Mouse (Mus musculus) midbrain, embryonic 14.5 days (tissue): Measurements from ENCODE around the gene Slc8a3. TPM values are rescaled to one million over a fixed set of nuclear protein-coding genes. Genes with fewer than 3 reads are reported as not detected.

Experiments used
- ATAC-seq: fragments of 200-750 bp; cut with Nextera tagmentation; 2 replicates; pipeline ENCODE4 v1.8.0; 2017; ENCODE audit warnings: moderate number of reproducible peaks, moderate library complexity; ENCODE audit not compliant: low FRiP score, low TSS enrichment
- DNase-seq: peaks from one replicate; pipeline ENCODE4 v3.0.0-alpha.2; 2015
- H3K27ac ChIP-seq: fragments of 300-500 bp; sonication (generic); replicated peaks from 2 replicates; pipeline ENCODE4 v1.5.1; 2014; ENCODE audit warnings: mild to moderate bottlenecking, low read depth, low read length, moderate library complexity
- H3K27me3 ChIP-seq: fragments of 300-500 bp; sonication (generic); 2 replicates; pipeline ENCODE4 v1.6.1; 2014; ENCODE audit warnings: low read length, control low read depth, mixed read lengths; ENCODE audit not compliant: control insufficient read depth, insufficient read depth
- H3K36me3 ChIP-seq: fragments of 300-500 bp; sonication (generic); 2 replicates; pipeline ENCODE4 v1.6.1; 2014; ENCODE audit warnings: low read length, control low read depth; ENCODE audit not compliant: control insufficient read depth, insufficient read depth
- H3K4me1 ChIP-seq: fragments of 300-500 bp; sonication (generic); 2 replicates; pipeline ENCODE4 v1.6.1; 2014; ENCODE audit warnings: mild to moderate bottlenecking, antibody characterized with exemption, low read length, control low read depth; ENCODE audit not compliant: control insufficient read depth, insufficient read depth
- H3K4me2 ChIP-seq: fragments of 300-500 bp; sonication (generic); 2 replicates; pipeline ENCODE4 v1.6.1; 2014; ENCODE audit warnings: mild to moderate bottlenecking, low read length, moderate library complexity
- H3K4me3 ChIP-seq: fragments of 300-500 bp; sonication (generic); replicated peaks from 2 replicates; pipeline ENCODE4 v1.5.1; 2014; ENCODE audit warnings: low read depth, low read length
- H3K9ac ChIP-seq: fragments of 300-500 bp; sonication (generic); replicated peaks from 2 replicates; pipeline ENCODE4 v1.6.1; 2014; ENCODE audit warnings: mild to moderate bottlenecking, low read length, moderate library complexity
- H3K9me3 ChIP-seq: fragments of 300-500 bp; sonication (generic); 2 replicates; pipeline ENCODE4 v1.6.1; 2016; ENCODE audit warnings: low read length, control low read depth, mixed read lengths; ENCODE audit not compliant: control insufficient read depth
- WGBS: fragments of 180-500 bp; shearing (Covaris S2); extraction: QIAGEN DNeasy Blood & Tissue Kit; methylation state at CpG from one replicate; pipeline ENCODE4 v1.1.7; 2014; 5-methylcytosine and 5-hydroxymethylcytosine counted together
- polyA plus RNA-seq: library from polyadenylated mRNA; unstranded; fragments of >200 nt; fragmentation: Nextera tagmentation; extraction: Ambion mirVana; gene quantifications from 2 replicates; pipeline ENCODE4 v1.2.1, GENCODE M21; 2014

The Slc8a3 gene
- polyA plus RNA-seq, 1 experiment from 2014 or later, result 6.1 TPM

GRCm38 (mm10) chr12:81258215-81258614, 74.8 kb downstream of the Slc8a3 start:
- H3K36me3 ChIP-seq, result no peaks in the 10 kb centered on the region
- ATAC-seq, result no peak
- no peak overlapping the region for H3K4me2 ChIP-seq
- WGBS, result 89% methylated on average over 3 of the region's 3 CpGs
- no peak overlapping the region for H3K27ac ChIP-seq
- no peak overlapping the region for H3K9ac ChIP-seq
- DNase-seq, result no peak
- no peaks in the 10 kb centered on the region for H3K9me3 ChIP-seq
- no peaks in the 10 kb centered on the region for H3K27me3 ChIP-seq
- no peak overlapping the region for H3K4me3 ChIP-seq
- H3K4me1 ChIP-seq, result no peaks in the 10 kb centered on the region

- WGBS, result 79% methylated on average over 6 of the region's 6 CpGs
- ATAC-seq, result no peak
- Histone ChIP-seq H3K36me3 (no peaks in the 10 kb centered on the region), H3K4me1 (no peaks in the 10 kb centered on the region), H3K4me3 (no peak overlapping the region), H3K27ac (no peak overlapping the region), H3K9me3 (no peaks in the 10 kb centered on the region), H3K4me2 (no peak overlapping the region), H3K27me3 (no peaks in the 10 kb centered on the region), H3K9ac (no peak overlapping the region)
- DNase-seq, result no peak
These were observed 87.6 kb downstream of the Slc8a3 start for GRCm38 (mm10) chr12:81245411-81245810.

- ATAC-seq (no peak), DNase-seq (no peak)
- Histone ChIP-seq H3K27me3 (no peaks in the 10 kb centered on the region), H3K4me1 (no peaks in the 10 kb centered on the region), H3K9me3 (no peaks in the 10 kb centered on the region), H3K36me3 (no peaks in the 10 kb centered on the region), H3K27ac (no peak overlapping the region), H3K4me2 (no peak overlapping the region), H3K9ac (no peak overlapping the region), H3K4me3 (no peak overlapping the region)
- WGBS, result 86% methylated on average over 7 of the region's 7 CpGs
These were observed 88.0 kb downstream of the Slc8a3 start for GRCm38 (mm10) chr12:81244954-81245353.

GRCm38 (mm10) chr12:81244492-81244891, 88.5 kb downstream of the Slc8a3 start:
- no peaks in the 10 kb centered on the region for H3K4me1 ChIP-seq
- H3K4me2 ChIP-seq, result no peak overlapping the region
- WGBS, result 63% methylated on average over 1 of the region's 1 CpGs
- H3K27ac ChIP-seq, result no peak overlapping the region
- H3K9ac ChIP-seq, result no peak overlapping the region
- no peak overlapping the region for H3K4me3 ChIP-seq
- H3K36me3 ChIP-seq, result no peaks in the 10 kb centered on the region
- H3K27me3 ChIP-seq, result no peaks in the 10 kb centered on the region
- ATAC-seq, result no peak
- no peak for DNase-seq
- H3K9me3 ChIP-seq, result no peaks in the 10 kb centered on the region

- no peak overlapping the region for H3K9ac ChIP-seq
- H3K9me3 ChIP-seq, result no peaks in the 10 kb centered on the region
- no peak overlapping the region for H3K4me3 ChIP-seq
- H3K4me1 ChIP-seq, result no peaks in the 10 kb centered on the region
- no peak overlapping the region for H3K27ac ChIP-seq
- DNase-seq (no peak), ATAC-seq (no peak)
- no peaks in the 10 kb centered on the region for H3K36me3 ChIP-seq
- WGBS, result 81% methylated on average over 2 of the region's 2 CpGs
- H3K27me3 ChIP-seq, result no peaks in the 10 kb centered on the region
- no peak overlapping the region for H3K4me2 ChIP-seq
These were observed 91.3 kb downstream of the Slc8a3 start for GRCm38 (mm10) chr12:81241676-81242075.

GRCm38 (mm10) chr12:81241096-81241495, 91.9 kb downstream of the Slc8a3 start:
- WGBS, result 71% methylated on average over 4 of the region's 4 CpGs
- DNase-seq (no peak), ATAC-seq (no peak)
- Histone ChIP-seq H3K4me1 (no peaks in the 10 kb centered on the region), H3K27me3 (no peaks in the 10 kb centered on the region), H3K27ac (no peak overlapping the region), H3K9me3 (no peaks in the 10 kb centered on the region), H3K4me3 (no peak overlapping the region), H3K36me3 (no peaks in the 10 kb centered on the region), H3K9ac (no peak overlapping the region), H3K4me2 (no peak overlapping the region)

- H3K27ac ChIP-seq, result no peak overlapping the region
- no peak overlapping the region for H3K9ac ChIP-seq
- no peaks in the 10 kb centered on the region for H3K9me3 ChIP-seq
- ATAC-seq (no peak), DNase-seq (no peak)
- H3K4me1 ChIP-seq, result no peaks in the 10 kb centered on the region
- H3K36me3 ChIP-seq, result no peaks in the 10 kb centered on the region
- H3K4me2 ChIP-seq, result no peak overlapping the region
- no peak overlapping the region for H3K4me3 ChIP-seq
- H3K27me3 ChIP-seq, result no peaks in the 10 kb centered on the region
- WGBS, result 97% methylated on average over 1 of the region's 1 CpGs
These were observed 95.8 kb downstream of the Slc8a3 start for GRCm38 (mm10) chr12:81237158-81237557.

GRCm38 (mm10) chr12:81235456-81236330, 97.3 kb downstream of the Slc8a3 start:
- H3K36me3 ChIP-seq, result no peaks in the 10 kb centered on the region
- no peaks in the 10 kb centered on the region for H3K9me3 ChIP-seq
- H3K27ac ChIP-seq, result no peak overlapping the region
- no peak for DNase-seq
- H3K4me1 ChIP-seq, result no peaks in the 10 kb centered on the region
- H3K4me3 ChIP-seq, result no peak overlapping the region
- no peak overlapping the region for H3K4me2 ChIP-seq
- 87% methylated on average over 10 of the region's 10 CpGs for WGBS
- ATAC-seq, result no peak
- H3K9ac ChIP-seq, result no peak overlapping the region
- no peaks in the 10 kb centered on the region for H3K27me3 ChIP-seq

GRCm38 (mm10) chr12:81233746-81234380, 99.1 kb downstream of the Slc8a3 start:
- Histone ChIP-seq H3K9ac (no peak overlapping the region), H3K4me2 (no peak overlapping the region), H3K27ac (no peak overlapping the region), H3K27me3 (no peaks in the 10 kb centered on the region), H3K4me1 (no peaks in the 10 kb centered on the region), H3K9me3 (no peaks in the 10 kb centered on the region), H3K4me3 (no peak overlapping the region), H3K36me3 (no peaks in the 10 kb centered on the region)
- 90% methylated on average over 1 of the region's 1 CpGs for WGBS
- ATAC-seq (no peak), DNase-seq (no peak)
